Mouse (Mus musculus) left cerebral cortex, postnatal 4 days (tissue): Measurements from ENCODE around the gene Asb6. TPM values are rescaled to one million over a fixed set of nuclear protein-coding genes. Genes with fewer than 3 reads are reported as not detected.

Experiments
- DNase-seq: peaks from one replicate; pipeline ENCODE4 v3.0.0-alpha.2; 2022
- intact Hi-C: fragments of 180-260 bp; cut with DNase I; formaldehyde crosslinking; loops from one replicate; pipeline ENCODE4 v1.15.1; 2025
- total RNA-seq, 2 experiments: library from RNA; stranded (reverse); gene quantifications; 2 replicates each; pipeline ENCODE4 v1.2.3; 2021

Asb6 gene
- total RNA-seq, 2 experiments from 2014 or later, result 29.2 to 33.2 TPM

DNA sequence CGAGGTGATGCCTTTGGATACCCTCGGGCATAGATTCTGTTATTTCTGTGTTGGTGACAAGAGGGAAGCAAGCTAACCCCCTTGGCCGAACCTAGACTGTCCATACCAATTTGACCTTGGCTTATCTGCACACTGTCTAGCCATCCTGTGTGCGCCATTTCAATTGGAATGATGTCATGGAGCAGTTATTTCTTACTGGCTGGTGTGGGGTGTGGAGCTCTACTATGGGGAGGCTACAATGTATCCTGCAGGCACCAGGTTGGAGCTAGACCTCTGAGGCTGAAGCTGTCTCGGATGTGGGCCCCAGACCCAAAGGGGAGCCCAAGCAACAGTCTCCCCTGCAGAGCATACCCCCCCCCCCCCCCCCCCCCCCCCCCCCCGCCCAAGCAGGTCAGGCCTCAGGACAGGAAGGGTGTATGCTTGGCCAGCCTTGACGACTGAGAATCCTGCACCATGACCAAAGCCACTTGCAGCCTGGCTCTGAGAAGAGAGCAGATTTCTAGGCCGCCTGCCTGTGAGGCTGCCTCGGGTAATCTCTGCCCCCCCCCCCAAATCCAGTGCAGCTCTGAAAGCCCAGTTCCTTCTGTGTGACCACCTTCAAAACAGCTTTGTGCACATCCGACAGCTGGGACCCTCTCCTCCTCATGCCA is 4.4 kb upstream of the Asb6 start, which contains the start of gene Prrx2:
Gene Prrx2, plus strand, starts transcription at position 600 of the 650 bp plus-strand sequence.
- no peak for DNase-seq
- intact Hi-C loops, result no loop called here

- DNase-seq, result no peak
- intact Hi-C loops, result no loop called here
Observed at GRCm38 (mm10) chr2:30833644-30834043, 3.5 kb upstream of the Asb6 start.

DNA sequence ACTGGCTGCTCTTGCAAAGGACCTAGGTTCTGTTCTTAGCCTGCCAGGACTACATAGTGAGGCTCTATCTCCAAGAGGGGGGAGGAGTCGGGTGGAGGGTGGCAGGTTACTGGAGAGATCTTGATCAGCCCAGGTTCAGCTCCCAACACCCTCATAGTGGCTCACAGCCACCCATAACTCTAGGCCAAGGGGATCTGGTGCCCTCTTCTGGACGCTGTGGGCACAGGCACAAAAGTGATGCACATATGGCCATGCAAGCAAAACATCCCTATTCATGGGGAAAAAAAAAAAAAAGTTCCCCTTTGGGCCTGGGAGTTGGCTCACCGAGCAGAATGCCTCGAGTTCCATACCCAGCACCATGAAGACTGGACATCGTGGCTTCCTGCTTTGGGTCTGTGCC is 818 bp downstream of the Asb6 start:
- intact Hi-C loops, result loop anchor here (5.0 kb wide), 1 partner anchor 103 kb away; no protein-coding TSS in a partner anchor
- peak; percentile 41 for DNase-seq

DNA sequence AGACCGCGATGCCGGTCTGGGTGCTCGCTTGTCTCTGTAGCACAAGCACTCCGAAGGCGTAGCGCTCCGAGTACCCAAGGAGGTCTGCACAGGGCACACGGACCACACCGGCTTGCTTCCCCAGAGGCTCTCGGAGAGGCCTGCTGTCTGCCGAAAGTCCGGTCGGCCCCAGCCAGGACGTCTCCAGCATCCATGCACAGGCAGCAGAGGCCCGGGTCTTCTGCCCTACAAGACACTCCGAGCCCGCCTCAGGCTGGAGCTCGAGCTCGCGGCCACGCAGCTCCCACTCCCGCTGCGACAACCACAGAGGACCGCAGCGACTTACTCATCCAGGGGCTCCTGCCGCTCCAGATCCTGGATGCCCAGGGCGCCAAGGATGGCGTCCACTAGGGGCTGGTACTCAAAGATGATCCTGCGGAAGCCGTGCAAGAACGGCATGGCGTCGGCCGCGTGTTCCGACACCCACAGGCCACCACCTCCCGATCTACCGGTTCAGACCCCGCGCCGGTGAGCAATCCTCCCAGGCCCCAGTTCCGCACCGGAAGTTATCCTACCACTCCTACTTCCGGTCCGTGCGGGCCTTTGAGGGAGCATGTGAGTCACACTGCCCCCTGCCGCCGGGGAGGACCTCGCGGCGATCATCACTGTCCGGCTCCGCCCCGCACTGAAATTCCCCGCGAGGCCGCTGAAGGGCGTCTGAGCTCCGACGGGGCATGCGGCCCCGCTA is 2.2 kb downstream of the Asb6 start:
- intact Hi-C loops, result loop anchor here (5.0 kb wide), 1 partner anchor 104 kb away; no protein-coding TSS in a partner anchor

GRCm38 (mm10) chr2:30826825-30827748 is 3.0 kb downstream of the Asb6 start:
- intact Hi-C loops, result loop anchor here (5.0 kb wide), 1 partner anchor 105 kb away; no protein-coding TSS in a partner anchor
- peak; percentile 51 for DNase-seq

More for the DNA sequence above, 2.2 kb downstream of the Asb6 start:
- peak; percentile 96 for DNase-seq

DNA sequence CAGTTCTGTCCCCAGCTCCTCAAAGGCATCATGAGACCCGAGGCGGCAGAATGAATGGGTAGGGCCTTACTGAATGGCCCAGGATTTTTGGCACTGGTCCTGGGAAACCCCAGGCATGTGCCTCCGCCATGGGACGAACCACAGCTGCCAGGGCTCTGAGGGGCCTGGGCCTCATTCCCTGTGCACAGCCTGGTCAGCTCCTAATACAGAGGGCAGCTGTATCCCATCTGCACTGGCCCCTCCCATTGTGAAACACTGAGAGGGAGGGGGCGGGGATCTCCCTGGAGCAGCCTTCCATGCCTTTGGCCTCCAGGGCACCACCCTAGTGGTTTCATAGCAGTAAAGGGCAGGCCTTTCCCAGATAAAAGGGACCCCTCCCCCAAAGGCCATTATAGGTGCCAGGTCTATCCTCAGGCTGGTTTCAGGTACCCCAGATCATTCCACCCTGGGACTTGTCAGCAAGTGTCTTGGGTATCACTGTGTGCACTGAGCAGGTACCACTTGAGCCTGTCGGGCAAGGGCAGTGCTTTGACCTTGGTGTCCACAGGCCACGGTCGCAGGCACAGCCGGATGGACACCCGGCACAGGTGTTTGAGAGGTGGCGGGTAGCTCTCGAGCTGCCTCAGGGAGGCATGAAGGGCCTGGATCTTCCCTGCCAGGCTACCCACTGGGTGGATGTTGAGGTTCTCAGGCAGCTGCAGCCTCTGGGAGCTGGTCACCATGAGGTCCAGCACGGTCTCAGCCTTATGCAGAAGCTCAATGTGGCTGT is 6.6 kb downstream of the Asb6 start:
- DNase-seq, result peak; percentile 74

DNA sequence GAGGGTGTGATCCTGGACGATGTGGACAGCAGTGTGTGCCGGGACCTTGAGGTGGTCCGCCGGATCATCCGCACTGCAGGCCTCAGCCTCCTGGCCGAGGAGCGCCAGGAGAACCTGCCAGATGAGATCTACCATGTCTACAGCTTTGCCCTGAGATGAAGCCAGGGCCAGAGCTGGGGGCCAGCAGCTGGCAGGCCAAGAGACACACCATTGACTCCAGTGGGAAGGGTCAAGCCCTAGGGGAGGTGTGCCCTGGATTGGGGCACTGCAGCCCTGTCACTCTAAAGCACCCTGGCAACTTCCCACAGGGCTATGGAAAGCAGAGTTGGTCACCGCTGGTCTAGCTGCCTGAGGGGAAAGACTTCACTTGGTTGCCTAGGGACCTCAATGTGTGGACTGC is 7.7 kb downstream of the Asb6 start:
- intact Hi-C loops, result no loop called here

More for the DNA sequence above, 6.6 kb downstream of the Asb6 start:
- intact Hi-C loops, result no loop called here

DNA sequence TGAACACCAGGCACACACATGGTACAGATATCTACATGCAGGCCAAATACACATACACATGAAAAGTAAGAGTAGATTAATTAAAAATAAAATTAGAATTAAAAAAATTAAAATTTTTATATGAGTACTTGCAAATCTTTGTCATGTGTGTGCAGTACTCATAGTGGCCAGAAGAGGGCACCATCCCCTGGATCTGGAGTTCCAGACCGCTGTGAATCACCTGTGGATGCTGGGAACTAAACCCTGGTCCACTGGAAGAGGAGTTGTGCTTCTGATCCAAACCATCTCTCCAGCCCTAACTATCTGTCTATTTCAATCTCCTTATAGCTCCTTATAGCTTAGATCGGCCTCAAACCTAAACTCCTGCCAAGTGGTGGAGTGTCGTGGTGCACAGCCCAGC is 9.1 kb downstream of the Asb6 start:
- DNase-seq, result no peak
- intact Hi-C loops, result no loop called here

More for the DNA sequence above, 7.7 kb downstream of the Asb6 start:
- no peak for DNase-seq

GRCm38 (mm10) chr2:30819873-30820272 is 10.3 kb downstream of the Asb6 start:
- intact Hi-C loops, result no loop called here
- no peak for DNase-seq

GRCm38 (mm10) chr2:30816383-30816782 is 13.8 kb downstream of the Asb6 start:
- no peak for DNase-seq
- intact Hi-C loops, result no loop called here

GRCm38 (mm10) chr2:30810573-30810972 is 19.6 kb downstream of the Asb6 start:
- intact Hi-C loops, result no loop called here

DNA sequence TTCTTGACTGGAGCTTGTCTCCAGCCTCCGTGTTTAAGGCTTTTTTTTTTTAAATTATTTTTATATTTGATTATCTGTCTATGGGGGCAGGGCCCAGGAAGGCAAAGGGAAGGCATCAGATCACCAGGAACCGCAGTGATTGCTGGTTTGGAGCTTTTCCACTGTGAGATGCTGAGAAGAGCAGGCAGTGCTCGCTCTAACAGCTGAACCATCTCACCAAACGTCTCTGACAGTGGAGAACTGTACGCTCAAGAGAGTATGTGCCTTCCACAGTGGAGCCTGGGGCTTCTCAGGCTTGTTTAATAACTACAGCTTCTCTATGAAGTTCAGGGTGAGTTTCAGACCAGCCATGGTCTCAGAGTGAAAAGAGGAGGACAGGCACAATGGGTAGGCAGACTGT is 20.6 kb downstream of the Asb6 start:
- intact Hi-C loops, result no loop called here
- DNase-seq, result no peak

More at GRCm38 (mm10) chr2:30810573-30810972, 19.6 kb downstream of the Asb6 start:
- DNase-seq, result no peak

DNA sequence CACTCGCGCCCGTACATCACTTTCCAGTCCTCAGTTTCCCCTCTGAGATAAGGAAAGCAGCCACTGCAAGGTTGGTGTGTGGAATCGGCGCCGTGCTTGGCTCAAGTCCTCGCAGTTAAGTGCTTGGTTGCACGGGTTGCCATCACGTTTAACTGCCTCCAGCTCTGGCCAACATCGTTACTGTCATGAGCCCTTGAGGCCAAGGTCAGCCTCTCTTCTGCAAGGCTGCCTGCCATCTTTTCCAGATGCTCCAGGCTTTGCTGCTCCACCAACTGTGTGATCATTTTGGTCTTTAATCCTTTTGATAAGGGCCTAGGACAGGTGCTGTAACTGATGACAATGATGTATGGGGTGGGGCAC is 21.9 kb downstream of the Asb6 start:
- no peak for DNase-seq
- intact Hi-C loops, result no loop called here

DNA sequence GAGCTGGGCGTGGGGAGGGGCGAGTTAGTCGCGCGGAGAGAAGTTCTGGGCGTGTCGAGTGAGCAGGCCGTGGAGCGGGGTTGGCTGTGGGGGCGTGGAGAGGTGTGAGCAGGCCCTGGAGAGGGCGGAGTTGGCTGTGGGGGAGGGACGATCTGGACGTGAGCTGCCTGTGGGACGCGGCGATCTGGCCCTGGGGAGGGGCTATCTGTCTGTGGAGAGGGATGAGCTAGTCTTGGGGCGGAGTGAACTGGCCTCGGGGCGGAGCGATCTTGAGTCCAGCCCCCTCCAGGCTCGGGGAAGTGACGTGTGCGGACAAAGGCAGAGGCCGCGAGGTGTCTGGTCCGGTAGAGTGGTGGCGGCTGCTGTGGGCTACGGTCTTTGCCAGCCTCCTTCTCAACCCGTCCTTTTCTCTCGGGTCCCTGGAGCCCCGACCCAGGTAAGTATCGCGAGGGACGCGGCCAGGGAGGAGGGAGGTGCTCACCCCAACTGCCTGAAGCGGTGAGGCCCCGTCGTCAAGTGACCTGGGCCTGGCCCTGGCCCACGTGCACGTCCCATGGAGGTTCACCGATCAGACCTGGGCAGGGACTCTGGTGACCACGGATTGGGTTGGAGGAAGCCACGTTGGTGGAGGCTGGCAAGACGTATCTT is 22.4 kb downstream of the Asb6 start, which contains the start of gene Ntmt1:
Gene Ntmt1, plus strand, starts transcription at position 179 of the 648 bp plus-strand sequence.
- DNase-seq, result peak; percentile 100
- intact Hi-C loops, result no loop called here

DNA sequence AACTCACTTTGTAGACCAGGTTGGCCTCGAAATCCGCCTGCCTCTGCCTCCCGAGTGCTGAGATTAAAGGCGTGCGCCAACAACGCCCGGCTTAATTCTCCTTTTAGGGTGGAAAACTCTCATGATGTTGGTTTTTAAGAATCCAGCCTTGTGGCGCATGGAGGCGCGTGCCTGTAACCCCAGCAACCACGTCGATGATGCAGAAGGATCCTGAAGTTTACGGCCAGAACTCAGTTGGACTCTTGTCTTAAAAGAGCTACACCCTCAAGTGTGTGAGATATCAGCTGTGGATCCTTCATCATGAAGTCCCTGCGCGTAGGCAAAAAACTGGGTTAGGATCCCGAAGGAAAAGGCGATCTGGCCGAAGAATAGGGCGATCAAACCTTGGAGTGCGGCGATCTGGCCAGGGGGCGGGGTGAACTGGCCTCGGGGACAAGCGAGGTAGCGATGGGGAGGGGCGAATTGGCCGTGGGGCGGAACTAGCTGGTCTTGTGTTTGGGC is 22.9 kb downstream of the Asb6 start:
- DNase-seq, result no peak
- intact Hi-C loops, result no loop called here

- intact Hi-C loops, result no loop called here
- DNase-seq, result no peak
Observed at GRCm38 (mm10) chr2:30805983-30806382, 24.1 kb downstream of the Asb6 start.

GRCm38 (mm10) chr2:30803604-30804003 is 26.5 kb downstream of the Asb6 start, which contains the start of gene 1700001O22Rik:
Gene 1700001O22Rik, minus strand, starts transcription at chr2:30803661.
- intact Hi-C loops, result no loop called here
- no peak for DNase-seq

GRCm38 (mm10) chr2:30801067-30801852 is 28.9 kb downstream of the Asb6 start:
- intact Hi-C loops, result no loop called here
- DNase-seq, result no peak
